ENCODE assay signal across 13 mouse cellular contexts in the genomic region with DNA sequence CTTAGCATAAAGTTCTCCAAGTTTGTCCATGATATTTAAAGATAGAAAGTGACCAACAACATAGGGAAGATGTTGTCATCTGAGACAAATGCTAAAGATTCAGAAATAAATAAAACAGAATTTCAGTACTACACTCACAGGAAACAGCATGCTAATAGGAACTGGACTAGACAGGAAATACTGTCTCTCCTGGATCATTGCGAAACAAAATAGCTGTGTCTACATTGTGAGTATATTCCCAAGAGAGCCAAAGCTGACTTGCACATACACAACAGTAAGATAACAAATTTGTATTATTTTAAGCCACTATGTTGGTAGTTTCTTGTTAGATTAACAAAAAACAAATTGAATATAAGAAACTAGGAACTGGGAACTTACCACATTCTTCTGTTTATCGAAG.
"Had no signal": no experiment of that assay in that cellular context is flagged by ENCODE, and none has a peak within 500 bp of the region (broad histone marks: within the 10 kb centered on the region; RNA-seq: fewer than 3 reads in every experiment).

No protein-coding gene starts in this region.

- H3K36me3 ChIP-seq: midbrain, embryonic 10.5 days; midbrain, embryonic 12.5 days; neural tube, embryonic 12.5 days; stomach, embryonic 15.5 days had no signal

- DNase-seq: lung, adult 18-20 months; lung, embryonic 14.5 days; lung, postnatal 10 days; lung, postnatal 4 days; midbrain, embryonic 14.5 days; right cerebral cortex, postnatal 14 days; thymus, adult 2 months; thymus, postnatal 25 days; thymus, postnatal 4 days had no signal

- H3K27me3 ChIP-seq: midbrain, embryonic 12.5 days; neural tube, embryonic 12.5 days; stomach, embryonic 15.5 days had no signal

- H3K4me2 ChIP-seq: lung, embryonic 14.5 days; midbrain, embryonic 12.5 days; neural tube, embryonic 12.5 days; stomach, embryonic 15.5 days had no signal

- H3K4me3 ChIP-seq: midbrain, embryonic 10.5 days; midbrain, embryonic 12.5 days; neural tube, embryonic 12.5 days; stomach, embryonic 15.5 days had no signal
